Mouse (Mus musculus) bone marrow, adult 2 months (tissue): ENCODE measurements around the gene Tbk1. TPM values are rescaled to one million over a fixed set of nuclear protein-coding genes. Genes with fewer than 3 reads are reported as not detected.

ENCODE experiments used
- H3K27ac ChIP-seq: fragments of 200-500 bp; 2 replicates; pipeline ENCODE4 v1.5.1; 2012; ENCODE audit warnings: low read depth, mild to moderate bottlenecking, control low read depth, inconsistent platforms, low read length; ENCODE audit not compliant: control insufficient read depth, poor library complexity, insufficient read depth
- H3K4me1 ChIP-seq: fragments of 200-500 bp; 2 replicates; pipeline ENCODE4 v1.6.1; 2011; ENCODE audit warnings: low read length; ENCODE audit not compliant: control insufficient read depth, insufficient read depth
- H3K4me3 ChIP-seq: fragments of 200-500 bp; replicated peaks from 2 replicates; pipeline ENCODE3; 2011; ENCODE audit warnings: mild to moderate bottlenecking, low read depth, low read length, control low read depth; ENCODE audit not compliant: control insufficient read depth
- CTCF ChIP-seq: fragments of 200-500 bp; IDR thresholded peaks from 2 replicates; pipeline ENCODE4 v1.5.1; 2011; ENCODE audit warnings: low read length, control low read depth; ENCODE audit not compliant: control insufficient read depth, insufficient read depth
- POLR2A ChIP-seq: fragments of 200-500 bp; IDR thresholded peaks from 2 replicates; pipeline ENCODE4 v1.6.1; 2011; ENCODE audit warnings: low read depth, mild to moderate bottlenecking, control low read depth, low read length, borderline replicate concordance; ENCODE audit not compliant: control insufficient read depth
- WGBS: fragments of 180-500 bp; shearing (Covaris S2); methylation state at CpG from one replicate; pipeline ENCODE4 v1.1.7; 2018; 5-methylcytosine and 5-hydroxymethylcytosine counted together
- polyA plus RNA-seq: library from polyadenylated mRNA; stranded (reverse); fragments of >200 nt; gene quantifications from 2 replicates; pipeline ENCODE4 v1.2.4, GENCODE M21; 2011; ENCODE audit warnings: low replicate concordance; ENCODE audit not compliant: missing spikeins, insufficient read depth, insufficient read length

Tbk1 gene
- polyA plus RNA-seq, 1 experiment, result 31.3 TPM

DNA sequence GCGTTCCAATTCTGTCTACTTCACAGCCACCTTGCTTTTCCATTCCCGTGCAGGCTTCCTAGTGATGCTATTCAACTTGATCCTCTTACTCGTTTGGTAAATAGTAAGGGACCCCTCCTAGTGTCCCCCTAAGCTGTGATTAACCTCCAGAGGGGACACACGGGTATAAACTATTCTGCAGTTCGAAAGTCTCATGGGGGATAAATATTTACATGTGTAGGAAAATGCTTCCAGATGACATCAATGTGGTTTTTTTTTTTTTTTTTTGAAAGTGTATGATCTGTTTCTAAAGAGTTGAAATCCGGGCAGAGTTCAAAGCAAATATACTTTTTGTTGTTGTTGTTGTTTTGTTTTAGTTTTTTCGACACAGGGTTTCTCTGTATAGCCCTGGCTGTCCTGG lies 80.7 kb downstream of the Tbk1 start:
- Histone ChIP-seq H3K27ac (no peak overlapping the region), H3K4me1 (peaks cover 8% of the 10 kb centered on the region), H3K4me3 (no peak overlapping the region)
- WGBS, result 62% methylated on average over 7 of the region's 7 CpGs
- no peak for TF ChIP-seq POLR2A
- no peak for TF ChIP-seq CTCF

DNA sequence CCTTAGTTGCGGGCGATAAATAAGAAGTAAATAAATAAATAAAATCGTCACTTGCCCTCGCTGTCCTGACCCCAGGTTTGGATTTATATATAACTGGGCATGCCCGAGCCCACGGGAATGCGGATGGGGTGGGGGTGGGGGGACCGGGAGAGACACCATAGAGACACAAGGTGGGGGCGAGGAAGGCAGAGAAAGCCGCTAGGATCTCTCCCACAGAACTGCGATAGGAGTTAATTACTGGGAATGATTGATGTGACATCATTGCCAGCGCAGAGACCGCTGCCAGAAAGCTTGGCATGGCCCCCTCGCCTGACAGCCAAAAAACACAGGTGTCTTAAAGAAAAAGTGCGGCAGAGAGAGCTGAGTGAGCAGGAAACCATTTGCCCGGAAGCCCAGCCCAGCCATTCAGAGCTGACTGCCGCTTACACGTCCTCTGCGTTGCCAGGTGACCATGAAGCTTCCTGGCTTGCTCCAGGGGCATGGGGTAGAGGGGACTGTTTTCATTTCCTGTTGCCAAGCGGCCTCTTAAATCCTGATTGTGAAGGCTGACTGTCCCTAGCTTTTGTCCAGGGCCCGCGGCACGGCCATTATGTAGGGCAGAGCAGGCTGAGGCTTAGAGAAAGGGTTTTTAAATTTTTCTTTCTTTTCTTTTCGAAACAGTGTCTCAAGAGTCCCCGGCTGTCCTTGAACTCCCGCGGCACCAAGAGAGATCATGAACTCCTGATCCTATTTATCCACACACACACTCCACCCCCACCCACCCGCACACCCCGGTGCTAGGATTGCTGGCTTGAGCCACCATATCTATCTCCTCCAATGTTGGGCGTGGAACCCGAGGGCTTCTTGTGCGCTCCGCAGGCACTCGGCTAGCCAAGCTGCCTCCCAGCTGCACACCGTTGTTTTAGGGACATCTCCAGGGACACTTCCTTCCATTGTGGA lies 81.3 kb downstream of the Tbk1 start:
- TF ChIP-seq POLR2A, result peak; percentile 30; the same call in 1 of the 2 replicates
- no peak for TF ChIP-seq CTCF
- Histone ChIP-seq H3K4me3 (peak overlapping the region; percentile 71), H3K27ac (peak overlapping the region; percentile 89), H3K4me1 (peaks cover 8% of the 10 kb centered on the region)
- WGBS, result 18% methylated on average over 35 of the region's 35 CpGs

DNA sequence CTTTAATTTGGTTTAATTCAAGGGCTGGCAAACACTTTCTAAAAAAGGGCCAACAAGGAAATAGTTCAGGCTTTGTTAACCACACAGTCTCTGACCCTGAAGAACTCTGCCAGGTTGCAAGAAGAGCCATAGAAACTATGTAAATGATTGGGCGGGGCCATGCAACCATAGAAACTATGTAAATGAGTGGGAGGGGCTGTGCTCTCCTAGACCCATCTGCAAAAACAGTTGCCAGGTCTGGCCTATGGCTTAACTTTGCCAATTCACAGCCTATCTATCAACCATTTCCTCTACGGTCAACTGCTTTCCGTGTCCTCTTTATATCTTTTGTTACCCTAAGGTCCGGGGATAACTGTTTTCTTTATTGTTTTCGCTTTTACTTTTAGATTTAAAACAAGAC lies 85.4 kb downstream of the Tbk1 start:
- TF ChIP-seq POLR2A, result no peak
- no peak for TF ChIP-seq CTCF
- H3K4me1 ChIP-seq, result peaks cover 4% of the 10 kb centered on the region

DNA sequence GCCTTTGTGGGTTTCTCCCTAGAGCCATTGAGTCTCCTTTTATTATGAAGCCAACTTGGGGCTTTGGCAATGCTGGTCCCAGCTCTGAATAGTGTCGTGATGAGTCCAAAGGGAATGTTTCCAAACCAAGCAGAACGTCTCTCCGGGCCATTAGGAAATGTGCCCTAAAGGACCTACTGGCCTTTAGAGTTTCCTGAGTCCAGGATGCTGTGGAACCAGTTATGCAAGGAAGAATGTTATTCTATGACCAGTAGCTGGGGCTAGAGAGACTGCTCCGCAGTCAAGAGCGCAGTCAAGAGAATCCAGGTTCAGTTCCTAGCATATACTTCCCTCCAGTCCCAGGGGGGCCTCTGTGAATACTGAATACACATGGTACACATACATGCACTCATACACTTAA lies 86.6 kb downstream of the Tbk1 start:
- H3K27ac ChIP-seq, result peak overlapping the region; percentile 9; the same call in 1 of the 2 replicates
- peaks cover 7% of the 10 kb centered on the region for H3K4me1 ChIP-seq
- no peak overlapping the region for H3K4me3 ChIP-seq
- TF ChIP-seq CTCF (no peak), POLR2A (no peak)
- WGBS, result 59% methylated on average over 5 of the region's 5 CpGs

More for the DNA sequence above, 85.4 kb downstream of the Tbk1 start:
- 17% methylated on average over 5 of the region's 5 CpGs for WGBS
- Histone ChIP-seq H3K4me3 (no peak overlapping the region), H3K27ac (peak overlapping the region; percentile 65; the same call in 1 of the 2 replicates)

DNA sequence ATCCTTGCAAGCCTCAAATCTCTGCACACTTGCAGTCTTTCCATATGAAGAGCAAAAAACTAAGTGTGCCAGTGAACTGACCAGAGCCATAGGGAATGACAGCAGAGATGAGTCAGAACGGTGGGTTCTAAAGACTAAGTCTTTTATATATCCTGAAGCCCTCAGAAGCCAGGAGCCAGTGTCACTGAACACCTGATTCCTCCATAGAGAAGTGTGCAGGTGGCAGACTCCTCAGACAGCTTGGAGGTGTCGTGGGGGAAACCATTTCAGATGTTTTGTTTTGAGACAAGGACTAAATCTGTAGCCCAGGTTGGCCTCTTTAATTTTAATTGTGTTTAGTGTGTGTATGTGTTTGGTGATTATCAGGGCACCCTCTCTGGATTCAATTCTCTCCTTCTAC lies 87.5 kb downstream of the Tbk1 start:
- Histone ChIP-seq H3K27ac (peak overlapping the region; percentile 26; the same call in 1 of the 2 replicates), H3K4me3 (no peak overlapping the region), H3K4me1 (peaks cover 12% of the 10 kb centered on the region)
- TF ChIP-seq POLR2A (no peak), CTCF (no peak)
- 31% methylated on average over 2 of the region's 2 CpGs for WGBS

DNA sequence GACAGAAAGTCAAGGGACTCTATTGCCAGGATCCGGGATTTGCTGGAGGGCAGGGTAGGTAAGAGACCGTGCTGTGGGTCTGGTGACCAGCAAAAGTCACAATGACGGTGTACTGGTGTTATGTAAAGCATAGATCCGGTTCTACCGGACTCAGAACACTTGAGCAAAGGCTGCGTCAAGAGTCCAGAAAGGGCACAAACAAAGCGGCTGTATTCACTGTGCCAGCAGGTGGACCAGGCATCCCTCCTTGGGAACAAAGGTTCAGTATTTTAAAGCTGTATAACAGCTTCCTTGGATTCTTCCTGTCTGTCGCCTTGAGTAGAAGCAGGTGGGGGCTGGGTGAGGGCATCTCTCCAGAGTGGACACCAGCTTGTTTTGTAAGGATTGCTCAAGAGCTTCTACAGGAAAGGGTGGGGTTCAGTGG lies 88.1 kb downstream of the Tbk1 start:
- WGBS, result 21% methylated on average over 8 of the region's 8 CpGs
- no peak for TF ChIP-seq POLR2A
- TF ChIP-seq CTCF, result no peak
- Histone ChIP-seq H3K27ac (peak overlapping the region; percentile 85), H3K4me3 (no peak overlapping the region), H3K4me1 (peaks cover 12% of the 10 kb centered on the region)

DNA sequence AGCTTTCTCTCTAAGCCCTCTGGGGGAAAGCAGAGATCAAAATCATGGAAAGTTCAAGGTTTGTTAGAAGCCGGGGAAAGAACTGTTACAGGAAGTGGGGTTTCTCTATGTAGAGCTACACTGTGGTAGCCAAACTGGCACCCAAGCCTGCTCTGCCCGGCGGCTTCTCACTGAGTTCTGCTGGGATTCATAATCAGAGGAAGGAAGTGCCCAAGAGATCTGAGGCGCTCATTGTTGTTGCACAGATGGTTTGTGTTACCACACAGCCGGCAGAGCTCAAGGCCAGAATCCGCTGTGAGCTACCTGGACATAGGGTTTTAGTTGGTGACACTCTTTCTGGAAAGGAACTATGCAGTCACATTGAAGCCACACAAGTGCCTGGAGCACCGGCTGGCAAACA lies 88.6 kb downstream of the Tbk1 start:
- H3K27ac ChIP-seq, result peak overlapping the region; percentile 85
- peaks cover 12% of the 10 kb centered on the region for H3K4me1 ChIP-seq
- H3K4me3 ChIP-seq, result peak overlapping the region; percentile 5
- no peak for TF ChIP-seq CTCF
- TF ChIP-seq POLR2A, result no peak
- 3% methylated on average over 7 of the region's 7 CpGs for WGBS

DNA sequence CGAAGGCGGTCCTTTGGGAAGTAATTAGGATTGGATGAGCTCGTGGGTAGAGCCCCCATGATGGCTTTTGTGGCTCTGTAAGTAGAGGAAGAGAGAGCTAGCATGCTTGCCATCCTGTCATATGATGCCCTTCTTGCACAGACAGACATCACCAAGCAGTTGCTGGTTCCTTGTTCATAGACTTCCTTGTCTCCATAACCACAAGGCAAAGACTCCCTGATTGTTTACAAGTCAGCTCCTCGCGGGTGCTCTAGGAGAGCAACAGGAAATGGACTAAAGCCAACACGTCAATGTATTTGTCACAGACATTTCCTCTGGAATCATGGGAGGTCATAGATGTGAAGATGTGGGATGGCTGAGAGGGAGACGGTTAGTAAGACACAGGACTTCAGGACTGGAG lies 90.0 kb downstream of the Tbk1 start:
- no peak overlapping the region for H3K4me3 ChIP-seq
- peak overlapping the region; percentile 66 for H3K27ac ChIP-seq
- 32% methylated on average over 7 of the region's 7 CpGs for WGBS
- TF ChIP-seq POLR2A, result no peak
- TF ChIP-seq CTCF, result no peak
- H3K4me1 ChIP-seq, result peaks cover 15% of the 10 kb centered on the region

Other genes with a start within 250 kb of the Tbk1 start
- 0.52 TPM in 1 of 2 replicates, not detected in the other for gene Tbc1d30, start 235.5 kb downstream of the Tbk1 start, polyA plus RNA-seq
- gene Gns, start 221.7 kb downstream of the Tbk1 start, polyA plus RNA-seq, result 18.2 and 39.2 TPM in 2 replicates
- 18.8 and 41.2 TPM in 2 replicates for gene Rassf3, start 110.4 kb downstream of the Tbk1 start, polyA plus RNA-seq
- gene Xpot, start 39.5 kb upstream of the Tbk1 start, polyA plus RNA-seq, result 18.5 and 24.4 TPM in 2 replicates
- not detected in 2 replicates for gene D930020B18Rik, start 54.8 kb upstream of the Tbk1 start, polyA plus RNA-seq
- gene BC048403, start 153.2 kb upstream of the Tbk1 start, polyA plus RNA-seq, result 2.0 and 2.2 TPM in 2 replicates